Mouse (Mus musculus) MEL (cell line): ENCODE measurements around the gene Cic. TPM values are rescaled to one million over a fixed set of nuclear protein-coding genes. Genes with fewer than 3 reads are reported as not detected.
"Not testable (repeated sequence)": the region's sequence is repeated elsewhere in the genome, so short reads cannot be mapped to it uniquely, and the experiment has no call there.

ENCODE experiments used
- DNase-seq: peaks from one replicate; pipeline ENCODE4 v3.0.0; 2011; ENCODE audit warnings: low read depth, low spot score
- H3K27ac ChIP-seq: 2 replicates; pipeline ENCODE4 v1.5.1; 2012; ENCODE audit warnings: low read depth, mild to moderate bottlenecking, control low read depth, low read length, moderate library complexity; ENCODE audit not compliant: control insufficient read depth
- H3K27me3 ChIP-seq, 2 experiments: fragments of 150-350 bp in 1 of 2; sonication (generic) in 1 of 2; 2 replicates each; pipeline ENCODE4 v1.6.1; 2012; ENCODE audit warnings: low read length in 2 of 2, mild to moderate bottlenecking in 2 of 2, improper control_type of control experiment in 1 of 2, moderate library complexity in 1 of 2; ENCODE audit not compliant: insufficient read depth in 2 of 2, control insufficient read depth in 1 of 2
- H3K36me3 ChIP-seq, 2 experiments: 2 replicates each; pipeline ENCODE4 v1.6.1; 2012 to 2014; ENCODE audit warnings: low read length in 2 of 2, improper control_type of control experiment in 1 of 2, inconsistent platforms in 1 of 2, mild to moderate bottlenecking in 1 of 2; ENCODE audit not compliant: insufficient read depth in 2 of 2, control insufficient read depth in 1 of 2
- H3K4me1 ChIP-seq, 2 experiments: fragments of 150-350 bp in 1 of 2; sonication (generic) in 1 of 2; 2 replicates each; pipeline ENCODE4 v1.6.1; 2012; ENCODE audit warnings: low read length in 2 of 2, improper control_type of control experiment in 1 of 2, mild to moderate bottlenecking in 1 of 2; ENCODE audit not compliant: insufficient read depth in 2 of 2, control insufficient read depth in 1 of 2
- H3K4me3 ChIP-seq, 2 experiments: fragments of 150-350 bp in 1 of 2; sonication (generic) in 1 of 2; 2 replicates each; pipeline ENCODE4 v1.5.1; 2012; ENCODE audit warnings: low read depth in 2 of 2, low read length in 2 of 2, mild to moderate bottlenecking in 2 of 2, moderate library complexity in 2 of 2, control low read depth in 1 of 2, improper control_type of control experiment in 1 of 2; ENCODE audit not compliant: control insufficient read depth in 1 of 2, insufficient read depth in 1 of 2
- H3K79me2 ChIP-seq: 2 replicates; pipeline ENCODE4 v1.6.1; 2012; ENCODE audit warnings: mild to moderate bottlenecking, low read length, moderate library complexity; ENCODE audit not compliant: control insufficient read depth, poor library complexity, insufficient read depth
- H3K9ac ChIP-seq: 2 replicates; pipeline ENCODE4 v1.6.1; 2012; ENCODE audit warnings: low read depth, mild to moderate bottlenecking, control low read depth, low read length, moderate library complexity; ENCODE audit not compliant: control insufficient read depth, poor library complexity, severe bottlenecking
- H3K9me3 ChIP-seq: fragments of 150-350 bp; sonication (generic); replicated peaks from 2 replicates; pipeline ENCODE4 v1.6.1; 2012; ENCODE audit warnings: mild to moderate bottlenecking, low read length, improper control_type of control experiment, moderate library complexity; ENCODE audit not compliant: insufficient read depth
- BHLHE40 ChIP-seq: IDR thresholded peaks from 2 replicates; pipeline ENCODE4 v1.6.1; 2012; ENCODE audit warnings: low read depth, mild to moderate bottlenecking, inconsistent platforms, low read length, improper control_type of control experiment, borderline replicate concordance
- CHD2 ChIP-seq: IDR thresholded peaks from 2 replicates; pipeline ENCODE4 v1.6.1; 2011; ENCODE audit warnings: low read length, improper control_type of control experiment
- E2F4 ChIP-seq: IDR thresholded peaks from 2 replicates; pipeline ENCODE4 v1.6.1; 2011; ENCODE audit warnings: low read depth, low read length, improper control_type of control experiment, borderline replicate concordance
- EP300 ChIP-seq, 2 experiments: IDR thresholded peaks; 2 replicates each; pipeline ENCODE4 v1.6.1; 2011; ENCODE audit warnings: improper control_type of control experiment in 2 of 2, low read length in 2 of 2, low read depth in 1 of 2, mild to moderate bottlenecking in 1 of 2
- ETS1 ChIP-seq: IDR thresholded peaks from 2 replicates; pipeline ENCODE4 v1.6.1; 2012; ENCODE audit warnings: low read depth, mild to moderate bottlenecking, inconsistent platforms, low read length, improper control_type of control experiment, moderate library complexity
- GABPA ChIP-seq: IDR thresholded peaks from 2 replicates; pipeline ENCODE4 v1.6.1; 2012; ENCODE audit warnings: low read depth, mild to moderate bottlenecking, inconsistent platforms, low read length, improper control_type of control experiment, moderate library complexity
- GATA1 ChIP-seq: IDR thresholded peaks from 2 replicates; pipeline ENCODE4 v1.6.1; 2011; ENCODE audit warnings: low read depth, low read length, improper control_type of control experiment
- MAFK ChIP-seq: IDR thresholded peaks from 2 replicates; pipeline ENCODE4 v1.6.1; 2011; ENCODE audit warnings: low read depth, mild to moderate bottlenecking, low read length, improper control_type of control experiment, borderline replicate concordance
- MAX ChIP-seq: IDR thresholded peaks from 2 replicates; pipeline ENCODE4 v1.6.1; 2011; ENCODE audit warnings: low read length, improper control_type of control experiment
- MAZ ChIP-seq: IDR thresholded peaks from 2 replicates; pipeline ENCODE4 v1.6.1; 2012; ENCODE audit warnings: low read depth, mild to moderate bottlenecking, inconsistent platforms, low read length, improper control_type of control experiment
- MEF2A ChIP-seq: IDR thresholded peaks from 2 replicates; pipeline ENCODE4 v1.6.1; 2014; ENCODE audit warnings: low read depth, mild to moderate bottlenecking, inconsistent platforms, low read length, improper control_type of control experiment; ENCODE audit not compliant: poor library complexity, insufficient replicate concordance, severe bottlenecking; ENCODE audit errors: extremely low read depth
- MXI1 ChIP-seq: IDR thresholded peaks from 2 replicates; pipeline ENCODE4 v1.6.1; 2011; ENCODE audit warnings: mild to moderate bottlenecking, low read depth, low read length, improper control_type of control experiment
- MYC ChIP-seq: IDR thresholded peaks from 2 replicates; pipeline ENCODE4 v1.6.1; 2011; ENCODE audit warnings: low read depth, mild to moderate bottlenecking, low read length, improper control_type of control experiment, moderate library complexity
- POLR2A ChIP-seq, 2 experiments: IDR thresholded peaks; 2 replicates each; pipeline ENCODE4 v1.6.1; 2011 to 2012; ENCODE audit warnings: low read length in 2 of 2, mild to moderate bottlenecking in 2 of 2, control low read depth in 1 of 2, improper control_type of control experiment in 1 of 2, low read depth in 1 of 2, moderate library complexity in 1 of 2; ENCODE audit not compliant: control insufficient read depth in 1 of 2, insufficient read depth in 1 of 2, poor library complexity in 1 of 2
- SIN3A ChIP-seq: IDR thresholded peaks from 2 replicates; pipeline ENCODE4 v1.6.1; 2012; ENCODE audit warnings: low read length, improper control_type of control experiment, inconsistent platforms
- TAL1 ChIP-seq: IDR thresholded peaks from 2 replicates; pipeline ENCODE4 v1.6.1; 2012; ENCODE audit warnings: mild to moderate bottlenecking, inconsistent platforms, low read length, moderate library complexity, mixed read lengths
- TCF12 ChIP-seq: IDR thresholded peaks from 2 replicates; pipeline ENCODE4 v1.6.1; 2014; ENCODE audit warnings: low read depth, mild to moderate bottlenecking, inconsistent platforms, low read length, improper control_type of control experiment, moderate library complexity
- UBTF ChIP-seq: IDR thresholded peaks from 2 replicates; pipeline ENCODE4 v1.6.1; 2012; ENCODE audit warnings: low read depth, mild to moderate bottlenecking, inconsistent platforms, low read length, improper control_type of control experiment, moderate library complexity, borderline replicate concordance; ENCODE audit not compliant: insufficient read depth
- USF1 ChIP-seq: IDR thresholded peaks from 2 replicates; pipeline ENCODE4 v1.6.1; 2014; ENCODE audit warnings: low read depth, mild to moderate bottlenecking, inconsistent platforms, low read length, improper control_type of control experiment, moderate library complexity
- USF2 ChIP-seq, 2 experiments: IDR thresholded peaks; 2 replicates each; pipeline ENCODE4 v1.6.1; 2011 to 2012; ENCODE audit warnings: improper control_type of control experiment in 2 of 2, low read length in 2 of 2, borderline replicate concordance in 1 of 2, inconsistent platforms in 1 of 2, low read depth in 1 of 2, mild to moderate bottlenecking in 1 of 2; ENCODE audit not compliant: insufficient read depth in 1 of 2
- ZNF384 ChIP-seq: IDR thresholded peaks from 2 replicates; pipeline ENCODE4 v1.6.1; 2012; ENCODE audit warnings: low read depth, mild to moderate bottlenecking, inconsistent platforms, low read length, improper control_type of control experiment
- polyA plus RNA-seq, 2 experiments: library from polyadenylated mRNA; stranded (reverse) in 1 of 2; unstranded in 1 of 2; fragments of >175 nt in 1 of 2; fragments of >200 nt in 1 of 2; gene quantifications; 2 replicates each; pipeline versions ENCODE4 v1.2.1 to v1.2.4; 2012; ENCODE audit warnings: low replicate concordance in 2 of 2, low read depth in 1 of 2; ENCODE audit not compliant: insufficient read length in 2 of 2, insufficient read depth in 1 of 2, missing spikeins in 1 of 2
- total RNA-seq: library from RNA; depleted of rRNA; stranded (reverse); fragments of 300-350 nt; gene quantifications from 2 replicates; pipeline ENCODE4 v1.2.3, GENCODE M21; 2012

Cic gene
- total and polyA plus RNA-seq, 3 experiments, result 56.6 to 157 (median 157) TPM

- TF ChIP-seq USF1, result no peak
- TF ChIP-seq, all 39 proteins: peak for 7
Observed at GRCm38 (mm10) chr7:25317446-25317999, 50.0 kb downstream of the Cic start (continued).

- TF ChIP-seq ZNF384 (no peak), BHLHE40 (no peak), TAL1 (no peak), GABPA (no peak), ETS1 (no peak), EP300 (IDR thresholded peaks at IDR 0.05; ENCODE audit: low read depth in 1 of 2, low read length in 2 of 2) (no peak), MEF2A (no peak), POLR2A (IDR thresholded peaks at IDR 0.05; ENCODE audit: control insufficient read depth in 1 of 2, insufficient read depth in 1 of 2, low read depth in 1 of 2, low read length in 2 of 2, poor library complexity in 1 of 2) (no peak), MAX (no peak), MXI1 (no peak)
- no peak overlapping the region for H3K9ac ChIP-seq
- no peak overlapping the region for H3K27ac ChIP-seq
Observed at GRCm38 (mm10) chr7:25322058-25322484, 54.6 kb downstream of the Cic start.

GRCm38 (mm10) chr7:25323219-25323618 lies 55.7 kb downstream of the Cic start:
- H3K9ac ChIP-seq, result no peak overlapping the region
- no peaks in the 10 kb centered on the region for H3K36me3 ChIP-seq
- TF ChIP-seq TCF12, result no peak
- TF ChIP-seq GATA1, result no peak
- no peak for TF ChIP-seq SIN3A
- TF ChIP-seq MAFK, result no peak
- TF ChIP-seq POLR2A (IDR thresholded peaks at IDR 0.05; ENCODE audit: control insufficient read depth in 1 of 2, insufficient read depth in 1 of 2, low read depth in 1 of 2, low read length in 2 of 2, poor library complexity in 1 of 2), result no peak
- TF ChIP-seq MYC, result no peak
- no peak for TF ChIP-seq CHD2
- no peak for TF ChIP-seq MAZ
- no peak for TF ChIP-seq E2F4
- no peak for TF ChIP-seq ZNF384
- TF ChIP-seq USF2 (IDR thresholded peaks at IDR 0.05; ENCODE audit: borderline replicate concordance in 1 of 2, insufficient read depth in 1 of 2, low read depth in 1 of 2, low read length in 2 of 2), result no peak
- no peak for TF ChIP-seq GABPA
- no peak for TF ChIP-seq UBTF
- TF ChIP-seq, all 39 proteins: peak for 0
- H3K9me3 ChIP-seq, result no peaks in the 10 kb centered on the region
- no peaks in the 10 kb centered on the region for H3K27me3 ChIP-seq
- DNase-seq, result no peak
- H3K4me1 ChIP-seq, result no peaks in the 10 kb centered on the region
- no peak overlapping the region for H3K27ac ChIP-seq
- H3K79me2 ChIP-seq, result no peaks in the 10 kb centered on the region; the same call in none of the 2 replicates
- H3K4me3 ChIP-seq, result no peak overlapping the region

More at GRCm38 (mm10) chr7:25322058-25322484, 54.6 kb downstream of the Cic start:
- no peaks in the 10 kb centered on the region for H3K9me3 ChIP-seq
- H3K79me2 ChIP-seq, result peaks cover 6% of the 10 kb centered on the region
- no peak for DNase-seq
- H3K27me3 ChIP-seq, result no peaks in the 10 kb centered on the region
- no peak overlapping the region for H3K4me3 ChIP-seq
- H3K36me3 ChIP-seq, result peaks cover 0 to 3% of the 10 kb centered on the region in 2 experiments; a peak in 2 of 4 replicates
- 0 out of 4 replicates have a peak, but pooled peaks cover 0 to 6% of the 10 kb centered on the region in 2 experiments for H3K4me1 ChIP-seq

GRCm38 (mm10) chr7:25325431-25325830 lies 57.9 kb downstream of the Cic start:
- not testable (repeated sequence) for H3K36me3 ChIP-seq, H3K9me3 ChIP-seq, H3K4me1 ChIP-seq, H3K27me3 ChIP-seq, DNase-seq, H3K9ac ChIP-seq, H3K27ac ChIP-seq, H3K4me3 ChIP-seq, H3K79me2 ChIP-seq
